Mouse (Mus musculus) macrophage (primary cell): Measurements from ENCODE around the gene Slc17a3. TPM values are rescaled to one million over a fixed set of nuclear protein-coding genes. Genes with fewer than 3 reads are reported as not detected.

Experiments
- H3K27ac ChIP-seq: fragments of 350-480 bp; formaldehyde crosslinking; 2 replicates; pipeline ENCODE4 v1.9.0; 2021
- H3K36me3 ChIP-seq: fragments of 350-480 bp; formaldehyde crosslinking; 2 replicates; pipeline ENCODE4 v1.9.0; 2021; ENCODE audit errors: inconsistent target
- H3K4me3 ChIP-seq: fragments of 350-480 bp; formaldehyde crosslinking; 2 replicates; pipeline ENCODE4 v1.9.0; 2021; ENCODE audit errors: inconsistent target
- H3K79me2 ChIP-seq: fragments of 350-480 bp; formaldehyde crosslinking; 2 replicates; pipeline ENCODE4 v1.9.0; 2021; ENCODE audit errors: inconsistent target
- WGBS: methylation state at CpG from one replicate; pipeline ENCODE4 v1.1.7; 2026; ENCODE audit warnings: inconsistent platforms; ENCODE audit not compliant: missing documents; 5-methylcytosine and 5-hydroxymethylcytosine counted together
- polyA plus RNA-seq: library from polyadenylated mRNA; stranded (reverse); fragments of 250-400 nt; gene quantifications from 3 replicates; pipeline ENCODE4 v1.2.4, GENCODE M21; 2018; ENCODE audit warnings: inconsistent platforms

Slc17a3 gene
- polyA plus RNA-seq, 1 experiment from 2014 or later: not detected

DNA sequence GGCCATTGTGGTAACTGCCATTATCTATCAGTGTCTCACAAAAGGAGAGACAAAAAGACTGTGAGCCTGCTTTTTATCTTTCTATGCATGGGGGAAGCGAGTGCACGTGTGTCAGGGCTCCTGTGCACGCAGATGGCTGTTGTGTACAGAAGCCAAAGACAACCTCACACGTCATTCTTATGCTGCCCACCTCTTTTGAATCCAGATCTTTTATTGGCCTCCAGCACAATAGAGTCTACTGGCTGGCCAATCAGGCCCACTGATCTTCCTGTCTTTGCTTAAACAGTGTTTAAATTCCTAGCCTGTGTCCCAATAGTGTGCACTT lies 54.0 kb downstream of the Slc17a3 start:
- Histone ChIP-seq H3K27ac (no peak overlapping the region), H3K36me3 (no peaks in the 10 kb centered on the region), H3K79me2 (no peaks in the 10 kb centered on the region), H3K4me3 (no peak overlapping the region)
- 92% methylated on average over 4 of the region's 4 CpGs for WGBS

DNA sequence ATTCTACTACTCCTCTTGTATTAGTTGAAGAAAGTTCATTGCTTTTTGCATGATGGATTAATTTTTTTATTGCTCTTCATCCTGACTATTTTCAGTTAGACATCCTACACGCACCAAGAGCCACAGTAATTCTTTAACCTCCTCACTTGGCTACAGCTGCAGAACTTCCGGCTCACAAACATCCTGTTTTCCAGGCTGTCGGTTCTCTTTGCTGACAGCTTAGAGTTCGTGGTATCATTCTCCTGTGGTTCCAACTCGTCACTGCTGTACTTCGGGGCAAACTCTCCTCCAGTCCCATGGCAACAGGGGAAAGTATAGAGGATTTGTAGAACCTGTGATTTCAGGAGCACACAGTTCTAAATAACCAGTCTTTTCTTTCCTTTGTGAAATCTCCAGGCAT lies 59.0 kb downstream of the Slc17a3 start:
- Histone ChIP-seq H3K79me2 (no peaks in the 10 kb centered on the region), H3K36me3 (no peaks in the 10 kb centered on the region), H3K4me3 (no peak overlapping the region), H3K27ac (no peak overlapping the region)
- 12% methylated on average over 6 of the region's 6 CpGs for WGBS

GRCm38 (mm10) chr13:23906906-23907305 lies 67.7 kb downstream of the Slc17a3 start:
- no peak overlapping the region for H3K4me3 ChIP-seq
- no peaks in the 10 kb centered on the region for H3K79me2 ChIP-seq
- no peak overlapping the region for H3K27ac ChIP-seq
- 94% methylated on average over 5 of the region's 5 CpGs for WGBS
- no peaks in the 10 kb centered on the region for H3K36me3 ChIP-seq

GRCm38 (mm10) chr13:23910121-23910520 lies 70.9 kb downstream of the Slc17a3 start:
- WGBS: 35% methylated on average over 4 of the region's 5 CpGs
- Histone ChIP-seq H3K4me3 (no peak overlapping the region), H3K27ac (no peak overlapping the region), H3K36me3 (no peaks in the 10 kb centered on the region), H3K79me2 (no peaks in the 10 kb centered on the region)

Other genes with a start within 250 kb of the Slc17a3 start
- gene Hist1h2be, start 218.3 kb upstream of the Slc17a3 start, polyA plus RNA-seq: 0.35 to 1.0 TPM (median 0.76 TPM) in 3 replicates
- gene Hist1h1e, start 216.9 kb upstream of the Slc17a3 start, polyA plus RNA-seq: 0.16 to 0.34 TPM (median 0.26 TPM) in 3 replicates
- gene Hist1h2ac, start 155.5 kb upstream of the Slc17a3 start, polyA plus RNA-seq: 0.20 to 0.36 TPM (median 0.33 TPM) in 3 replicates
- gene Hist1h2bc, start 155.2 kb upstream of the Slc17a3 start, polyA plus RNA-seq: 101 to 170 TPM (median 160 TPM) in 3 replicates
- gene Hist1h1t, start 143.6 kb upstream of the Slc17a3 start, polyA plus RNA-seq: not detected in 3 replicates
- 0.53 TPM in 1 of 3 replicates, not detected in the others for gene Hist1h4c, start 141.0 kb upstream of the Slc17a3 start, polyA plus RNA-seq
- gene Hfe, start 128.6 kb upstream of the Slc17a3 start, polyA plus RNA-seq: 27.7 to 67.4 TPM (median 36.4 TPM) in 3 replicates
- 72.8 to 156 TPM (median 87.8 TPM) in 3 replicates for gene Hist1h1c, start 100.6 kb upstream of the Slc17a3 start, polyA plus RNA-seq
- gene Hist1h3c, start 93.8 kb upstream of the Slc17a3 start, polyA plus RNA-seq: not detected in 3 replicates
- not detected in 3 replicates for gene Hist1h2bb, start 92.7 kb upstream of the Slc17a3 start, polyA plus RNA-seq
- not detected in 3 replicates for gene Hist1h2ab, start 88.3 kb upstream of the Slc17a3 start, polyA plus RNA-seq
- gene Hist1h3b, start 87.2 kb upstream of the Slc17a3 start, polyA plus RNA-seq: not detected in 3 replicates
- 0.99 TPM in 1 of 3 replicates, not detected in the others for gene Hist1h4b, start 82.4 kb upstream of the Slc17a3 start, polyA plus RNA-seq
- not detected in 3 replicates for gene Hist1h4a, start 78.2 kb upstream of the Slc17a3 start, polyA plus RNA-seq
- gene Hist1h3a, start 77.0 kb upstream of the Slc17a3 start, polyA plus RNA-seq: not detected in 3 replicates
- 0.43 TPM in 1 of 3 replicates, not detected in the others for gene Hist1h1a, start 75.8 kb upstream of the Slc17a3 start, polyA plus RNA-seq
- gene Trim38, start 69.5 kb upstream of the Slc17a3 start, polyA plus RNA-seq: not detected in 3 replicates
- not detected in 3 replicates for gene Slc17a2, start 32.4 kb upstream of the Slc17a3 start, polyA plus RNA-seq
- gene Slc17a1, start 28.3 kb downstream of the Slc17a3 start, polyA plus RNA-seq: not detected in 3 replicates
- gene Slc17a4, start 75.6 kb downstream of the Slc17a3 start, polyA plus RNA-seq: not detected in 3 replicates
- gene Hist1h2ba, start 94.7 kb downstream of the Slc17a3 start, polyA plus RNA-seq: not detected in 3 replicates
- gene Hist1h2aa, start 95.0 kb downstream of the Slc17a3 start, polyA plus RNA-seq: not detected in 3 replicates
- gene Scgn, start 151.8 kb downstream of the Slc17a3 start, polyA plus RNA-seq: not detected in 3 replicates